Comparison of ENCODE assay signal across 20 mouse cellular contexts in genomic region chr11:76659138-76659930, GRCm38 (mm10). TPM values are rescaled to one million over a fixed set of nuclear protein-coding genes. Genes with fewer than 3 reads are reported as not detected.
DNase-seq lines count a peak whose midpoint lies in the region; ATAC-seq lines count a peak whose summit lies in the region.
"Had no signal": no experiment of that assay in that cellular context is flagged by ENCODE, and none has a peak within 500 bp of the region (broad histone marks: within the 10 kb centered on the region; RNA-seq: fewer than 3 reads in every experiment).

No protein-coding gene starts in this region.

- H3K4me2 ChIP-seq in midbrain, embryonic 11.5 days = no peak overlapping the region
- H3K4me2 ChIP-seq in midbrain, embryonic 13.5 days (replicated peaks) = no peak overlapping the region
- H3K4me2 ChIP-seq in neural tube, embryonic 14.5 days (ENCODE audit: low read depth, low read length) = no peak overlapping the region
- H3K4me2 ChIP-seq: forebrain, embryonic 15.5 days; hindbrain, embryonic 14.5 days; liver, embryonic 13.5 days had no signal

- H3K27ac ChIP-seq in midbrain, embryonic 11.5 days (ENCODE audit: low read depth, low read length) = no peak overlapping the region
- H3K27ac ChIP-seq in midbrain, embryonic 13.5 days = no peak overlapping the region
- peak overlapping the region; percentile 76 for H3K27ac ChIP-seq in limb, embryonic 10.5 days
- H3K27ac ChIP-seq in neural tube, embryonic 14.5 days (ENCODE audit: low read depth, low read length) = no peak overlapping the region
- H3K27ac ChIP-seq: forebrain, embryonic 15.5 days; heart, adult 2 months; hindbrain, embryonic 14.5 days; liver, embryonic 13.5 days had no signal

- no peaks in the 10 kb centered on the region for H3K36me3 ChIP-seq in midbrain, embryonic 11.5 days (ENCODE audit: control insufficient read depth, insufficient read depth, low read length)
- H3K36me3 ChIP-seq in midbrain, embryonic 13.5 days = no peaks in the 10 kb centered on the region
- H3K36me3 ChIP-seq in limb, embryonic 10.5 days = no peaks in the 10 kb centered on the region
- H3K36me3 ChIP-seq in neural tube, embryonic 14.5 days (ENCODE audit: control insufficient read depth, insufficient read depth, low read length) = no peaks in the 10 kb centered on the region
- H3K36me3 ChIP-seq: forebrain, embryonic 15.5 days; liver, embryonic 13.5 days had no signal

- H3K4me1 ChIP-seq in midbrain, embryonic 11.5 days (ENCODE audit: control insufficient read depth, insufficient read depth, low read length) = no peaks in the 10 kb centered on the region
- H3K4me1 ChIP-seq in midbrain, embryonic 13.5 days (replicated peaks) = no peaks in the 10 kb centered on the region
- peaks cover 45% of the 10 kb centered on the region for H3K4me1 ChIP-seq in limb, embryonic 10.5 days
- peaks cover 6% of the 10 kb centered on the region for H3K4me1 ChIP-seq in neural tube, embryonic 14.5 days (ENCODE audit: control insufficient read depth, insufficient read depth, low read length)
- H3K4me1 ChIP-seq: forebrain, embryonic 15.5 days had no signal

- no peak overlapping the region for H3K9ac ChIP-seq in midbrain, embryonic 11.5 days (ENCODE audit: low read length)
- H3K9ac ChIP-seq in midbrain, embryonic 13.5 days (replicated peaks) = no peak overlapping the region
- 0 out of 2 replicates have a peak overlapping the region, but pooled peaks have one; percentile 3 for H3K9ac ChIP-seq in neural tube, embryonic 14.5 days (replicated peaks; ENCODE audit: low read depth, low read length)
- H3K9ac ChIP-seq: forebrain, embryonic 15.5 days; hindbrain, embryonic 14.5 days; liver, embryonic 13.5 days had no signal

- no peaks in the 10 kb centered on the region for H3K9me3 ChIP-seq in midbrain, embryonic 11.5 days (ENCODE audit: control insufficient read depth, low read length)
- no peaks in the 10 kb centered on the region for H3K9me3 ChIP-seq in midbrain, embryonic 13.5 days
- no peaks in the 10 kb centered on the region for H3K9me3 ChIP-seq in limb, embryonic 10.5 days (replicated peaks)
- no peaks in the 10 kb centered on the region for H3K9me3 ChIP-seq in neural tube, embryonic 14.5 days (ENCODE audit: control insufficient read depth, low read length)
- H3K9me3 ChIP-seq: forebrain, embryonic 15.5 days; liver, embryonic 13.5 days had no signal

- DNase-seq in cerebellum, postnatal 36 days = peak; percentile 38 to 58
- DNase-seq in cerebellum, postnatal 14 days = no peak
- peak; percentile 79 for DNase-seq in midbrain, embryonic 11.5 days (ENCODE audit: low spot score, missing footprints)
- peak; percentile 79 for DNase-seq in limb, embryonic 10.5 days (ENCODE audit: low spot score)
- DNase-seq in adrenal gland, postnatal 25 days = no peak
- no peak for DNase-seq in urinary bladder, postnatal 36 days (ENCODE audit: low spot score in 2 of 2)
- DNase-seq: cerebellum, adult 11-12 months; heart, adult 2 months; kidney, postnatal 10 days; liver, embryonic 13.5 days; lung, postnatal 10 days; right cerebral cortex, postnatal 25 days had no signal

- no peak overlapping the region for H3K4me3 ChIP-seq in midbrain, embryonic 11.5 days (ENCODE audit: low read depth, low read length)
- H3K4me3 ChIP-seq in midbrain, embryonic 13.5 days (replicated peaks) = no peak overlapping the region
- no peak overlapping the region; the same call in 1 of the 2 replicates for H3K4me3 ChIP-seq in limb, embryonic 10.5 days
- no peak overlapping the region for H3K4me3 ChIP-seq in neural tube, embryonic 14.5 days (ENCODE audit: low read depth, low read length)
- H3K4me3 ChIP-seq: erythroblast, embryonic 14.5 days; forebrain, embryonic 15.5 days; heart, adult 2 months; liver, embryonic 13.5 days had no signal

- no peaks in the 10 kb centered on the region for H3K27me3 ChIP-seq in midbrain, embryonic 11.5 days (ENCODE audit: control insufficient read depth, insufficient read depth, low read length)
- peaks cover 2% of the 10 kb centered on the region; the same call in 1 of the 2 replicates for H3K27me3 ChIP-seq in midbrain, embryonic 13.5 days
- H3K27me3 ChIP-seq in limb, embryonic 10.5 days (ENCODE audit: low read depth, poor library complexity, severe bottlenecking) = peaks cover 10% of the 10 kb centered on the region
- no peaks in the 10 kb centered on the region for H3K27me3 ChIP-seq in neural tube, embryonic 14.5 days (ENCODE audit: control insufficient read depth, insufficient read depth, low read length)

- no peak for ATAC-seq in midbrain, embryonic 11.5 days (ENCODE audit: low FRiP score)
- ATAC-seq in midbrain, embryonic 13.5 days = no peak
- 0 out of 2 replicates have a peak, but pooled peaks have one; percentile 38 for ATAC-seq in neural tube, embryonic 14.5 days (ENCODE audit: low read depth)
- ATAC-seq: forebrain, embryonic 15.5 days had no signal

- 79% methylated on average over 14 of the region's 14 CpGs for WGBS in midbrain, embryonic 11.5 days
- 86% methylated on average over 14 of the region's 14 CpGs for WGBS in midbrain, embryonic 13.5 days
- WGBS in limb, embryonic 10.5 days = 22% methylated on average over 14 of the region's 14 CpGs
- 23% methylated on average over 14 of the region's 14 CpGs for WGBS in neural tube, embryonic 14.5 days

RNA-seq across cellular contexts. Expression of gene Bhlha9, which starts 12.9 kb away (rescaled TPM):
- polyA plus RNA-seq in midbrain, embryonic 11.5 days (2014; fragmentation: Nextera tagmentation; extraction: Ambion mirVana) = 0.14 TPM in 1 of 2 replicates, not detected in the other
- 0.22 and 0.26 TPM in 2 replicates for polyA plus RNA-seq in midbrain, embryonic 13.5 days (2015; fragmentation: Nextera tagmentation; extraction: Ambion mirVana)
- polyA plus RNA-seq in limb, embryonic 10.5 days (2016; fragmentation: Nextera tagmentation; extraction: Ambion mirVana) = 18.9 and 22.9 TPM in 2 replicates
- 1.2 and 1.4 TPM in 2 replicates for polyA plus RNA-seq in neural tube, embryonic 14.5 days (2014; fragmentation: Nextera tagmentation; extraction: Ambion mirVana)
- total RNA-seq in adrenal gland, postnatal 25 days (2021) = not detected in 2 replicates
- total RNA-seq: gastrocnemius, adult 8-10 months; heart, adult 2 months; megakaryocyte-erythroid progenitor cell, adult 5-6 weeks had no signal
- polyA plus RNA-seq: erythroblast, embryonic 14.5 days; heart, adult 2 months; heart, postnatal 0 days; liver, embryonic 13.5 days had no signal

RNA-seq across cellular contexts. Expression of gene Trarg1, which starts 20.3 kb away (rescaled TPM):
- 0.04 TPM in 1 of 2 replicates, not detected in the other for polyA plus RNA-seq in midbrain, embryonic 11.5 days (2014; fragmentation: Nextera tagmentation; extraction: Ambion mirVana)
- 0.08 TPM in 1 of 2 replicates, not detected in the other for polyA plus RNA-seq in midbrain, embryonic 13.5 days (2015; fragmentation: Nextera tagmentation; extraction: Ambion mirVana)
- polyA plus RNA-seq in limb, embryonic 10.5 days (2016; fragmentation: Nextera tagmentation; extraction: Ambion mirVana) = 0.04 and 0.09 TPM in 2 replicates
- polyA plus RNA-seq in neural tube, embryonic 14.5 days (2014; fragmentation: Nextera tagmentation; extraction: Ambion mirVana) = 0.44 and 4.1 TPM in 2 replicates
- 27.4 and 30.2 TPM in 2 replicates for total RNA-seq in adrenal gland, postnatal 25 days (2021)
- total RNA-seq: megakaryocyte-erythroid progenitor cell, adult 5-6 weeks had no signal
- polyA plus RNA-seq: erythroblast, embryonic 14.5 days; liver, embryonic 13.5 days had no signal

RNA-seq across cellular contexts. Expression of gene Abr, which starts 37.2 kb away (rescaled TPM):
- 41.4 and 41.9 TPM in 2 replicates for polyA plus RNA-seq in midbrain, embryonic 11.5 days (2014; fragmentation: Nextera tagmentation; extraction: Ambion mirVana)
- 88.4 and 93.5 TPM in 2 replicates for polyA plus RNA-seq in midbrain, embryonic 13.5 days (2015; fragmentation: Nextera tagmentation; extraction: Ambion mirVana)
- polyA plus RNA-seq in limb, embryonic 10.5 days (2016; fragmentation: Nextera tagmentation; extraction: Ambion mirVana) = 44.7 and 53.7 TPM in 2 replicates
- 99.2 and 115 TPM in 2 replicates for polyA plus RNA-seq in neural tube, embryonic 14.5 days (2014; fragmentation: Nextera tagmentation; extraction: Ambion mirVana)
- total RNA-seq in adrenal gland, postnatal 25 days (2021) = 53.7 and 55.3 TPM in 2 replicates

Comparison
In these comparisons a context has a peak if more than half of its experiments do, and no peak if none do; other contexts are left out.
1. DNase-seq: peak in cerebellum, postnatal 36 days (2 of 2), midbrain, embryonic 11.5 days (single experiment) and limb, embryonic 10.5 days (single experiment); none in cerebellum, postnatal 14 days (0 of 2), adrenal gland, postnatal 25 days (single experiment) and urinary bladder, postnatal 36 days (0 of 2).